In genomic region chr13:111808387-111808636, GRCm38 (mm10) we compare ENCODE assay signal across 8 mouse cellular contexts. TPM values are rescaled to one million over a fixed set of nuclear protein-coding genes. Genes with fewer than 3 reads are reported as not detected.
DNase-seq lines count a peak whose midpoint lies in the region; ATAC-seq and TF ChIP-seq lines count a peak whose summit lies in the region.

No protein-coding gene starts in this region.

- peak overlapping the region; percentile 100 for H3K9ac ChIP-seq in heart, adult 2 months (ENCODE audit: low read depth, low read length)
- peak overlapping the region; percentile 95 for H3K9ac ChIP-seq in forebrain, embryonic 12.5 days
- H3K9ac ChIP-seq in liver, embryonic 12.5 days: peak overlapping the region; percentile 99

- no peaks in the 10 kb centered on the region for H3K9me3 ChIP-seq in forebrain, embryonic 12.5 days
- H3K9me3 ChIP-seq in liver, embryonic 12.5 days (replicated peaks): no peaks in the 10 kb centered on the region

- H3K79me2 ChIP-seq in heart, adult 2 months (replicated peaks; ENCODE audit: control insufficient read depth, insufficient read depth, low read length): peaks cover 1% of the 10 kb centered on the region; the same call in 1 of the 2 replicates

- WGBS in heart, adult 2 months: 2% methylated on average over 36 of the region's 38 CpGs
- WGBS in forebrain, embryonic 12.5 days: 0% methylated on average over 20 of the region's 38 CpGs
- WGBS in liver, embryonic 12.5 days (ENCODE audit: insufficient replicate concordance): 0% methylated on average over 29 of the region's 38 CpGs

- intact Hi-C loops in heart, adult 2 months (cut with DNase I): loop anchor here (1.0 to 10.0 kb wide), 5 partner anchors 128 to 656 kb away; partner anchors contain the start of gene Il6st
- intact Hi-C loops in heart, postnatal 25 days (cut with DNase I): loop anchor here (2.0 to 5.0 kb wide), 5 partner anchors 14 to 389 kb away; no protein-coding TSS in a partner anchor
- intact Hi-C loops in left cerebral cortex, postnatal 36 days (cut with DNase I): loop anchor here (5.0 kb wide), 2 partner anchors 169 to 294 kb away; no protein-coding TSS in a partner anchor

- H3K4me1 ChIP-seq in heart, adult 2 months (ENCODE audit: control insufficient read depth, insufficient read depth, low read length): peaks cover 11% of the 10 kb centered on the region
- peaks cover 31% of the 10 kb centered on the region for H3K4me1 ChIP-seq in forebrain, embryonic 12.5 days
- peaks cover 46% of the 10 kb centered on the region for H3K4me1 ChIP-seq in liver, embryonic 12.5 days

- no peaks in the 10 kb centered on the region for H3K27me3 ChIP-seq in heart, adult 2 months (ENCODE audit: control insufficient read depth, insufficient read depth, low read length)
- H3K27me3 ChIP-seq in forebrain, embryonic 12.5 days: peaks cover 9% of the 10 kb centered on the region
- peaks cover 20% of the 10 kb centered on the region for H3K27me3 ChIP-seq in liver, embryonic 12.5 days (replicated peaks)

- H3K36me3 ChIP-seq in heart, adult 2 months (ENCODE audit: control insufficient read depth, insufficient read depth, low read length): peaks cover 9% of the 10 kb centered on the region
- no peaks in the 10 kb centered on the region for H3K36me3 ChIP-seq in forebrain, embryonic 12.5 days (replicated peaks)
- no peaks in the 10 kb centered on the region for H3K36me3 ChIP-seq in liver, embryonic 12.5 days

- peak overlapping the region; percentile 96 for H3K27ac ChIP-seq in heart, adult 2 months
- H3K27ac ChIP-seq in forebrain, embryonic 12.5 days: peak overlapping the region; percentile 98
- peak overlapping the region; percentile 95 for H3K27ac ChIP-seq in liver, embryonic 12.5 days

- TF ChIP-seq EP300 in heart, adult 2 months (IDR thresholded peaks at IDR 0.05; ENCODE audit: insufficient read depth, low read depth, low read length): no peak

- DNase-seq in heart, adult 2 months: no peak
- no peak for DNase-seq in heart, postnatal 25 days (ENCODE audit: low spot score)
- DNase-seq in CD4-positive helper T cell, adult 2 months (ENCODE audit: low read depth, low spot score): peak; percentile 66
- DNase-seq in left cerebral cortex, postnatal 36 days (ENCODE audit: low spot score in 2 of 2): no peak
- DNase-seq in right cerebral cortex, adult 18-20 months: no peak
- no peak for DNase-seq in right cerebral cortex, postnatal 25 days

- TF ChIP-seq CTCF in heart, adult 2 months (IDR thresholded peaks at IDR 0.05): no peak

- H3K4me2 ChIP-seq in forebrain, embryonic 12.5 days: peak overlapping the region; percentile 87
- H3K4me2 ChIP-seq in liver, embryonic 12.5 days: peak overlapping the region; percentile 99

- TF ChIP-seq POLR2A in heart, adult 2 months (IDR thresholded peaks at IDR 0.05; ENCODE audit: insufficient read depth, low read depth, low read length): no peak

- H3K4me3 ChIP-seq in heart, adult 2 months: peak overlapping the region; percentile 92
- H3K4me3 ChIP-seq in forebrain, embryonic 12.5 days (replicated peaks): peak overlapping the region; percentile 97
- peak overlapping the region; percentile 99 for H3K4me3 ChIP-seq in liver, embryonic 12.5 days

- peak; percentile 80 for ATAC-seq in forebrain, embryonic 12.5 days (ENCODE audit: low FRiP score)
- ATAC-seq in liver, embryonic 12.5 days: peak; percentile 62

RNA-seq across cellular contexts. Expression of gene Map3k1, which starts 0.5 kb away (rescaled TPM):
- total RNA-seq in heart, adult 2 months (2021): 10 to 100 TPM; 15.2 to 24.6 TPM
- 10.7 and 14.0 TPM in 2 replicates for polyA plus RNA-seq in heart, adult 2 months (2012; rRNA removed)
- 10 to 100 TPM; 27.9 to 33.0 TPM for total RNA-seq in heart, postnatal 25 days (2021)
- 14.3 and 15.3 TPM in 2 replicates for polyA plus RNA-seq in forebrain, embryonic 12.5 days (2016; fragmentation: Nextera tagmentation; extraction: Ambion mirVana)
- 16.8 and 17.0 TPM in 2 replicates for polyA plus RNA-seq in liver, embryonic 12.5 days (2016; fragmentation: Nextera tagmentation; extraction: Ambion mirVana)
- total RNA-seq in left cerebral cortex, postnatal 36 days (2021): 10 to 100 TPM in 1 of 2 experiments, 1 to 10 TPM in 1; 8.3 to 13.1 TPM
